Comparison of ENCODE assay signal across 16 mouse cellular contexts in the genomic region with DNA sequence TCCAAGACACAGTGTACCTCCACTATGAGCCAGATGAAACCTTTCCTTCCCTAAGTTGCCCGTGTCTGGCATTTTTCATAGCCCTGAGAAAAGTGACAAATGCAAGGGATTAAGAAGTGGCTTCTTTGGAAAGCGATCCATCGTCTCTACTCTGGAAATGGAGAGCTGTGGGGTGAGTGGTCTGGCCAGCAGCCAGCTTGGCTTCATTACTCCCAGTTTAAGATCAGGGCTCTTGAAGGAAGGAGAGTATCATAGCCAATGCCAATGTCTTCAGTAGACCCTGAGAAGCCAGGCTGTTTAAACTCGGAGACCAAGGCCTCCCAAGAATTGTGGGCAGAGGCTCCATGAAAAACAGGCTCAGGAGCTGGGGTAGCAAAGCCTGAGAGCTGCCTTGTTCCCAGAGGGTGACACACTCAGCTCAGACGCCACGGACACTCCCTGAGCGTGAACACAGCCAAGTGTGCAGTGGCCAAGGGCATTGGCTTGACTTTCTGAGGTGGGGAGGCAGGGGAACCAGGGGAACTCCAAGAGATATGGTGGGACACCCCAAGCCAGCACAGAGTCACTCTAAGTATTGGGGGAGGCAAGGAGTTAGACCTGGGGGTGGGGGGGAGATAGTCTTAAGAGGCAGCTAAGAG. TPM values are rescaled to one million over a fixed set of nuclear protein-coding genes. Genes with fewer than 3 reads are reported as not detected.
DNase-seq lines count a peak whose midpoint lies in the region; ATAC-seq lines count a peak whose summit lies in the region.
"Had no signal": no experiment of that assay in that cellular context is flagged by ENCODE, and none has a peak within 500 bp of the region (broad histone marks: within the 10 kb centered on the region; RNA-seq: fewer than 3 reads in every experiment).

No protein-coding gene starts in this region.

- no peaks in the 10 kb centered on the region for H3K9me3 ChIP-seq in hindbrain, embryonic 10.5 days
- H3K9me3 ChIP-seq in hindbrain, embryonic 11.5 days (ENCODE audit: control insufficient read depth, low read length) = no peaks in the 10 kb centered on the region
- no peaks in the 10 kb centered on the region for H3K9me3 ChIP-seq in midbrain, embryonic 11.5 days (ENCODE audit: control insufficient read depth, low read length)
- H3K9me3 ChIP-seq in midbrain, embryonic 16.5 days (replicated peaks; ENCODE audit: control insufficient read depth, low read length, poor library complexity, severe bottlenecking) = no peaks in the 10 kb centered on the region
- H3K9me3 ChIP-seq in embryonic facial prominence, embryonic 14.5 days (ENCODE audit: control insufficient read depth, low read length) = no peaks in the 10 kb centered on the region

- H3K4me3 ChIP-seq in hindbrain, embryonic 10.5 days = no peak overlapping the region
- no peak overlapping the region for H3K4me3 ChIP-seq in hindbrain, embryonic 11.5 days (ENCODE audit: low read depth, low read length)
- no peak overlapping the region for H3K4me3 ChIP-seq in midbrain, embryonic 11.5 days (ENCODE audit: low read depth, low read length)
- no peak overlapping the region for H3K4me3 ChIP-seq in midbrain, embryonic 16.5 days (ENCODE audit: low read depth, low read length)
- H3K4me3 ChIP-seq in embryonic facial prominence, embryonic 14.5 days (ENCODE audit: low read depth, low read length) = no peak overlapping the region

- no peak for ATAC-seq in hindbrain, embryonic 11.5 days (ENCODE audit: low FRiP score)
- no peak for ATAC-seq in midbrain, embryonic 11.5 days (ENCODE audit: low FRiP score)
- no peak for ATAC-seq in midbrain, embryonic 16.5 days
- ATAC-seq in embryonic facial prominence, embryonic 14.5 days (ENCODE audit: low read depth) = no peak
- ATAC-seq in erythroid progenitor cell, adult 5-6 weeks (replicated peaks; ENCODE audit: low FRiP score, poor library complexity, severe bottlenecking) = no peak
- ATAC-seq: forebrain, postnatal 0 days; inflammation-experienced regulatory T-cells, adult 6 months had no signal

- 88% methylated on average over 7 of the region's 7 CpGs for WGBS in hindbrain, embryonic 10.5 days
- 89% methylated on average over 7 of the region's 7 CpGs for WGBS in hindbrain, embryonic 11.5 days
- 86% methylated on average over 7 of the region's 7 CpGs for WGBS in midbrain, embryonic 11.5 days
- 68% methylated on average over 7 of the region's 7 CpGs for WGBS in midbrain, embryonic 16.5 days
- WGBS in embryonic facial prominence, embryonic 14.5 days = 72% methylated on average over 7 of the region's 7 CpGs

- peaks cover 49% of the 10 kb centered on the region for H3K27me3 ChIP-seq in hindbrain, embryonic 10.5 days (ENCODE audit: insufficient read depth, poor library complexity, severe bottlenecking)
- no peaks in the 10 kb centered on the region for H3K27me3 ChIP-seq in hindbrain, embryonic 11.5 days (ENCODE audit: control insufficient read depth, insufficient read depth, low read length)
- peaks cover 3% of the 10 kb centered on the region; the same call in 1 of the 2 replicates for H3K27me3 ChIP-seq in midbrain, embryonic 11.5 days (ENCODE audit: control insufficient read depth, insufficient read depth, low read length)
- no peaks in the 10 kb centered on the region for H3K27me3 ChIP-seq in midbrain, embryonic 16.5 days (ENCODE audit: control insufficient read depth, insufficient read depth, low read depth, low read length)
- no peaks in the 10 kb centered on the region for H3K27me3 ChIP-seq in embryonic facial prominence, embryonic 14.5 days (replicated peaks; ENCODE audit: control insufficient read depth, insufficient read depth, low read length)

- peaks cover 82% of the 10 kb centered on the region for H3K36me3 ChIP-seq in hindbrain, embryonic 10.5 days
- H3K36me3 ChIP-seq in hindbrain, embryonic 11.5 days (ENCODE audit: control insufficient read depth, insufficient read depth, low read length) = 0 out of 2 replicates have a peak, but pooled peaks cover 2% of the 10 kb centered on the region
- peaks cover 5% of the 10 kb centered on the region; the same call in 1 of the 2 replicates for H3K36me3 ChIP-seq in midbrain, embryonic 11.5 days (ENCODE audit: control insufficient read depth, insufficient read depth, low read length)
- H3K36me3 ChIP-seq in midbrain, embryonic 16.5 days (ENCODE audit: control insufficient read depth, insufficient read depth, low read length) = no peaks in the 10 kb centered on the region
- H3K36me3 ChIP-seq in embryonic facial prominence, embryonic 14.5 days (ENCODE audit: control insufficient read depth, insufficient read depth, low read length) = no peaks in the 10 kb centered on the region

- H3K4me2 ChIP-seq in hindbrain, embryonic 11.5 days (replicated peaks; ENCODE audit: low read depth, low read length) = no peak overlapping the region
- H3K4me2 ChIP-seq in midbrain, embryonic 11.5 days = no peak overlapping the region
- no peak overlapping the region for H3K4me2 ChIP-seq in midbrain, embryonic 16.5 days (ENCODE audit: low read length)
- no peak overlapping the region for H3K4me2 ChIP-seq in embryonic facial prominence, embryonic 14.5 days (ENCODE audit: low read depth, low read length)

- peaks cover 64% of the 10 kb centered on the region for H3K4me1 ChIP-seq in hindbrain, embryonic 10.5 days (replicated peaks)
- H3K4me1 ChIP-seq in hindbrain, embryonic 11.5 days (replicated peaks; ENCODE audit: control insufficient read depth, insufficient read depth, low read length) = peaks cover 5% of the 10 kb centered on the region; the same call in 1 of the 2 replicates
- H3K4me1 ChIP-seq in midbrain, embryonic 11.5 days (ENCODE audit: control insufficient read depth, insufficient read depth, low read length) = peaks cover 10% of the 10 kb centered on the region
- H3K4me1 ChIP-seq in midbrain, embryonic 16.5 days (ENCODE audit: control insufficient read depth, insufficient read depth, low read length) = peaks cover 6% of the 10 kb centered on the region; the same call in 1 of the 2 replicates
- H3K4me1 ChIP-seq in embryonic facial prominence, embryonic 14.5 days (ENCODE audit: control insufficient read depth, insufficient read depth, low read length) = peaks cover 14% of the 10 kb centered on the region

- no peak overlapping the region for H3K9ac ChIP-seq in hindbrain, embryonic 11.5 days (ENCODE audit: low read depth, low read length)
- peak overlapping the region; percentile 25; the same call in 1 of the 2 replicates for H3K9ac ChIP-seq in midbrain, embryonic 11.5 days (ENCODE audit: low read length)
- H3K9ac ChIP-seq in midbrain, embryonic 16.5 days (ENCODE audit: low read depth, low read length) = no peak overlapping the region
- no peak overlapping the region for H3K9ac ChIP-seq in embryonic facial prominence, embryonic 14.5 days (ENCODE audit: low read depth, low read length)
- H3K9ac ChIP-seq: forebrain, postnatal 0 days had no signal

- DNase-seq in adrenal gland, adult (ENCODE audit: inconsistent age in 2 of 2, low spot score in 1 of 2) = peak; percentile 54 to 81
- DNase-seq in adrenal gland, adult 18-20 months (ENCODE audit: low spot score in 2 of 2) = no peak
- no peak for DNase-seq in hindbrain, embryonic 10.5 days (ENCODE audit: low spot score)
- no peak for DNase-seq in hindbrain, embryonic 11.5 days (ENCODE audit: low spot score)
- no peak for DNase-seq in midbrain, embryonic 11.5 days (ENCODE audit: low spot score, missing footprints)
- peak; percentile 35 for DNase-seq in embryonic facial prominence, embryonic 14.5 days (ENCODE audit: low spot score)
- DNase-seq: forebrain, postnatal 0 days; gastrocnemius, postnatal 14 days; heart, postnatal 36 days; liver; lung, adult 18-20 months; thymus, postnatal 36 days had no signal

- H3K27ac ChIP-seq in hindbrain, embryonic 10.5 days = peak overlapping the region; percentile 78; the same call in 1 of the 2 replicates
- H3K27ac ChIP-seq in hindbrain, embryonic 11.5 days (ENCODE audit: low read depth, low read length) = no peak overlapping the region
- no peak overlapping the region for H3K27ac ChIP-seq in midbrain, embryonic 11.5 days (ENCODE audit: low read depth, low read length)
- H3K27ac ChIP-seq in midbrain, embryonic 16.5 days (ENCODE audit: low read length) = no peak overlapping the region
- H3K27ac ChIP-seq in embryonic facial prominence, embryonic 14.5 days (replicated peaks; ENCODE audit: low read depth, low read length) = no peak overlapping the region
- H3K27ac ChIP-seq: macrophage had no signal

RNA-seq across cellular contexts. Expression of a gene that starts 31.1 kb away (rescaled TPM):
- total RNA-seq in adrenal gland, adult 18-20 months (2021) = 10 to 100 TPM; 51.6 to 83.8 TPM
- 202 and 281 TPM in 2 replicates for polyA plus RNA-seq in hindbrain, embryonic 10.5 days (2016; fragmentation: Nextera tagmentation; extraction: Ambion mirVana)
- 204 and 221 TPM in 2 replicates for polyA plus RNA-seq in hindbrain, embryonic 11.5 days (2014; fragmentation: Nextera tagmentation; extraction: Ambion mirVana)
- 179 and 191 TPM in 2 replicates for polyA plus RNA-seq in midbrain, embryonic 11.5 days (2014; fragmentation: Nextera tagmentation; extraction: Ambion mirVana)
- 125 and 139 TPM in 2 replicates for polyA plus RNA-seq in midbrain, embryonic 16.5 days (2015; fragmentation: Nextera tagmentation; extraction: Ambion mirVana)
- polyA plus RNA-seq in embryonic facial prominence, embryonic 14.5 days (2014; fragmentation: Nextera tagmentation; extraction: Ambion mirVana) = 33.6 and 37.5 TPM in 2 replicates
- total RNA-seq in erythroid progenitor cell, adult 5-6 weeks (2015; ENCODE audit: low replicate concordance) = 5.0 and 5.4 TPM in 2 replicates
- 3.4 and 7.2 TPM in 2 replicates for total RNA-seq in erythroid progenitor cell, adult 5-6 weeks (2017; ENCODE audit: low replicate concordance)

Comparison
In these comparisons a context has a peak if more than half of its experiments do, and no peak if none do; other contexts are left out.
1. DNase-seq: peak in adrenal gland, adult (2 of 2) and embryonic facial prominence, embryonic 14.5 days (single experiment); none in adrenal gland, adult 18-20 months (0 of 2), hindbrain, embryonic 10.5 days (single experiment), hindbrain, embryonic 11.5 days (single experiment) and midbrain, embryonic 11.5 days (single experiment).